Mouse (Mus musculus): ENCODE measurements around the gene Umps. TPM values are rescaled to one million over a fixed set of nuclear protein-coding genes. Genes with fewer than 3 reads are reported as not detected.

Umps gene
- 65.7 and 66.5 TPM in 2 replicates for polyA plus RNA-seq (2014; fragmentation: Nextera tagmentation; extraction: Ambion mirVana)

- H3K27ac ChIP-seq (ENCODE audit: low read depth, low read length): no peak within 1 kb of the TSS
- peaks cover 4% of the 10 kb centered on the region; the same call in 1 of the 2 replicates for H3K4me1 ChIP-seq (ENCODE audit: control insufficient read depth, insufficient read depth, low read length)
- peak; percentile 90 for ATAC-seq (ENCODE audit: insufficient read depth, low FRiP score, low TSS enrichment)
These were observed at the start of gene Umps for GRCm38 (mm10) chr16:33966538-33967282. Gene Umps, minus strand, starts transcription at chr16:33967038.

GRCm38 (mm10) chr16:34011991-34012845, 45.4 kb upstream of the Umps start:
- H3K4me2 ChIP-seq (ENCODE audit: low read depth): no peak overlapping the region
- ATAC-seq (ENCODE audit: insufficient read depth, low FRiP score, low TSS enrichment) (no peak), DNase-seq (ENCODE audit: low spot score) (no peak)
- H3K4me1 ChIP-seq (ENCODE audit: control insufficient read depth, insufficient read depth, low read length): no peaks in the 10 kb centered on the region
- H3K9ac ChIP-seq (ENCODE audit: low read length): no peak overlapping the region
- 93% methylated on average over 20 of the region's 20 CpGs for WGBS
- H3K27me3 ChIP-seq (ENCODE audit: control insufficient read depth, insufficient read depth, low read length): no peaks in the 10 kb centered on the region
- H3K27ac ChIP-seq (ENCODE audit: low read depth, low read length): no peak overlapping the region
- peaks cover 4% of the 10 kb centered on the region; the same call in 1 of the 2 replicates for H3K36me3 ChIP-seq (ENCODE audit: control insufficient read depth, insufficient read depth, low read length)
- no peaks in the 10 kb centered on the region for H3K9me3 ChIP-seq (ENCODE audit: control insufficient read depth, low read length)
- H3K4me3 ChIP-seq (ENCODE audit: low read depth, low read length): no peak overlapping the region

More at GRCm38 (mm10) chr16:33966538-33967282, at the start of gene Umps:
- Histone ChIP-seq H3K9me3 (ENCODE audit: control insufficient read depth, low read length) (no peaks in the 10 kb centered on the region), H3K36me3 (ENCODE audit: control insufficient read depth, insufficient read depth, low read length) (peaks cover 1% of the 10 kb centered on the region), H3K27me3 (ENCODE audit: control insufficient read depth, insufficient read depth, low read length) (no peaks in the 10 kb centered on the region), H3K4me3 (ENCODE audit: low read depth, low read length) (peak within 1 kb of the TSS; percentile 64), H3K9ac (ENCODE audit: low read length) (peak within 1 kb of the TSS; percentile 70), H3K4me2 (ENCODE audit: low read depth) (peak within 1 kb of the TSS; percentile 67)
- DNase-seq (ENCODE audit: low spot score): peak; percentile 93
- 2% methylated on average over 44 of the region's 44 CpGs for WGBS

GRCm38 (mm10) chr16:34009567-34009966, 42.7 kb upstream of the Umps start:
- H3K27ac ChIP-seq (ENCODE audit: low read depth, low read length): no peak overlapping the region
- H3K36me3 ChIP-seq (ENCODE audit: control insufficient read depth, insufficient read depth, low read length): peaks cover 4% of the 10 kb centered on the region; the same call in 1 of the 2 replicates

GRCm38 (mm10) chr16:34005986-34006385, 39.1 kb upstream of the Umps start:
- Histone ChIP-seq H3K4me3 (ENCODE audit: low read depth, low read length) (no peak overlapping the region), H3K27ac (ENCODE audit: low read depth, low read length) (no peak overlapping the region), H3K4me2 (ENCODE audit: low read depth) (no peak overlapping the region), H3K27me3 (ENCODE audit: control insufficient read depth, insufficient read depth, low read length) (no peaks in the 10 kb centered on the region), H3K9ac (ENCODE audit: low read length) (no peak overlapping the region), H3K4me1 (ENCODE audit: control insufficient read depth, insufficient read depth, low read length) (no peaks in the 10 kb centered on the region), H3K36me3 (ENCODE audit: control insufficient read depth, insufficient read depth, low read length) (0 out of 2 replicates have a peak, but pooled peaks cover 4% of the 10 kb centered on the region), H3K9me3 (ENCODE audit: control insufficient read depth, low read length) (no peaks in the 10 kb centered on the region)
- DNase-seq (ENCODE audit: low spot score) (no peak), ATAC-seq (ENCODE audit: insufficient read depth, low FRiP score, low TSS enrichment) (no peak)
- 97% methylated on average over 3 of the region's 3 CpGs for WGBS

More at GRCm38 (mm10) chr16:34009567-34009966, 42.7 kb upstream of the Umps start:
- 91% methylated on average over 2 of the region's 2 CpGs for WGBS
- Histone ChIP-seq H3K4me2 (ENCODE audit: low read depth) (no peak overlapping the region), H3K9ac (ENCODE audit: low read length) (no peak overlapping the region), H3K9me3 (ENCODE audit: control insufficient read depth, low read length) (no peaks in the 10 kb centered on the region), H3K4me1 (ENCODE audit: control insufficient read depth, insufficient read depth, low read length) (no peaks in the 10 kb centered on the region), H3K4me3 (ENCODE audit: low read depth, low read length) (no peak overlapping the region), H3K27me3 (ENCODE audit: control insufficient read depth, insufficient read depth, low read length) (no peaks in the 10 kb centered on the region)
- no peak for DNase-seq (ENCODE audit: low spot score)
- no peak for ATAC-seq (ENCODE audit: insufficient read depth, low FRiP score, low TSS enrichment)

GRCm38 (mm10) chr16:34004128-34004578, 37.3 kb upstream of the Umps start:
- no peaks in the 10 kb centered on the region for H3K4me1 ChIP-seq (ENCODE audit: control insufficient read depth, insufficient read depth, low read length)
- no peaks in the 10 kb centered on the region for H3K36me3 ChIP-seq (ENCODE audit: control insufficient read depth, insufficient read depth, low read length)
- WGBS: 52% methylated on average over 4 of the region's 4 CpGs
- no peak overlapping the region for H3K27ac ChIP-seq (ENCODE audit: low read depth, low read length)
- H3K4me3 ChIP-seq (ENCODE audit: low read depth, low read length): no peak overlapping the region
- no peaks in the 10 kb centered on the region for H3K27me3 ChIP-seq (ENCODE audit: control insufficient read depth, insufficient read depth, low read length)
- ATAC-seq (ENCODE audit: insufficient read depth, low FRiP score, low TSS enrichment): no peak
- H3K9ac ChIP-seq (ENCODE audit: low read length): no peak overlapping the region
- H3K9me3 ChIP-seq (ENCODE audit: control insufficient read depth, low read length): no peaks in the 10 kb centered on the region
- no peak overlapping the region for H3K4me2 ChIP-seq (ENCODE audit: low read depth)
- DNase-seq (ENCODE audit: low spot score): no peak

GRCm38 (mm10) chr16:34003566-34004127, 36.8 kb upstream of the Umps start:
- H3K9me3 ChIP-seq (ENCODE audit: control insufficient read depth, low read length): no peaks in the 10 kb centered on the region
- H3K36me3 ChIP-seq (ENCODE audit: control insufficient read depth, insufficient read depth, low read length): no peaks in the 10 kb centered on the region
- H3K9ac ChIP-seq (ENCODE audit: low read length): no peak overlapping the region
- no peak overlapping the region for H3K27ac ChIP-seq (ENCODE audit: low read depth, low read length)
- DNase-seq (ENCODE audit: low spot score) (no peak), ATAC-seq (ENCODE audit: insufficient read depth, low FRiP score, low TSS enrichment) (no peak)
- no peak overlapping the region for H3K4me3 ChIP-seq (ENCODE audit: low read depth, low read length)
- no peaks in the 10 kb centered on the region for H3K4me1 ChIP-seq (ENCODE audit: control insufficient read depth, insufficient read depth, low read length)
- no peaks in the 10 kb centered on the region for H3K27me3 ChIP-seq (ENCODE audit: control insufficient read depth, insufficient read depth, low read length)
- H3K4me2 ChIP-seq (ENCODE audit: low read depth): no peak overlapping the region
- 83% methylated on average over 10 of the region's 10 CpGs for WGBS

GRCm38 (mm10) chr16:34000715-34001114, 33.9 kb upstream of the Umps start:
- Histone ChIP-seq H3K27ac (ENCODE audit: low read depth, low read length) (no peak overlapping the region), H3K9me3 (ENCODE audit: control insufficient read depth, low read length) (no peaks in the 10 kb centered on the region), H3K4me1 (ENCODE audit: control insufficient read depth, insufficient read depth, low read length) (no peaks in the 10 kb centered on the region), H3K4me3 (ENCODE audit: low read depth, low read length) (no peak overlapping the region), H3K36me3 (ENCODE audit: control insufficient read depth, insufficient read depth, low read length) (no peaks in the 10 kb centered on the region), H3K4me2 (ENCODE audit: low read depth) (no peak overlapping the region), H3K27me3 (ENCODE audit: control insufficient read depth, insufficient read depth, low read length) (no peaks in the 10 kb centered on the region), H3K9ac (ENCODE audit: low read length) (no peak overlapping the region)
- 88% methylated on average over 8 of the region's 8 CpGs for WGBS
- DNase-seq (ENCODE audit: low spot score) (no peak), ATAC-seq (ENCODE audit: insufficient read depth, low FRiP score, low TSS enrichment) (no peak)

GRCm38 (mm10) chr16:33999388-33999787, 32.5 kb upstream of the Umps start:
- no peak overlapping the region for H3K9ac ChIP-seq (ENCODE audit: low read length)
- no peaks in the 10 kb centered on the region for H3K36me3 ChIP-seq (ENCODE audit: control insufficient read depth, insufficient read depth, low read length)
- no peaks in the 10 kb centered on the region for H3K4me1 ChIP-seq (ENCODE audit: control insufficient read depth, insufficient read depth, low read length)
- no peaks in the 10 kb centered on the region for H3K9me3 ChIP-seq (ENCODE audit: control insufficient read depth, low read length)
- DNase-seq (ENCODE audit: low spot score) (peak; percentile 45), ATAC-seq (ENCODE audit: insufficient read depth, low FRiP score, low TSS enrichment) (no peak)
- H3K4me2 ChIP-seq (ENCODE audit: low read depth): no peak overlapping the region
- 43% methylated on average over 3 of the region's 3 CpGs for WGBS
- H3K4me3 ChIP-seq (ENCODE audit: low read depth, low read length): no peak overlapping the region
- H3K27ac ChIP-seq (ENCODE audit: low read depth, low read length): no peak overlapping the region
- H3K27me3 ChIP-seq (ENCODE audit: control insufficient read depth, insufficient read depth, low read length): no peaks in the 10 kb centered on the region
